Mouse (Mus musculus) neutrophil, adult 65 days (primary cell): Measurements from ENCODE around the gene Gm13285. TPM values are rescaled to one million over a fixed set of nuclear protein-coding genes. Genes with fewer than 3 reads are reported as not detected.

Experiments
- total RNA-seq: library from RNA; stranded (reverse); gene quantifications from 2 replicates; pipeline ENCODE4 v1.2.4, GENCODE M21; 2023

The Gm13285 gene
- total RNA-seq: 0.45 TPM in 1 of 2 replicates, not detected in the other

DNA sequence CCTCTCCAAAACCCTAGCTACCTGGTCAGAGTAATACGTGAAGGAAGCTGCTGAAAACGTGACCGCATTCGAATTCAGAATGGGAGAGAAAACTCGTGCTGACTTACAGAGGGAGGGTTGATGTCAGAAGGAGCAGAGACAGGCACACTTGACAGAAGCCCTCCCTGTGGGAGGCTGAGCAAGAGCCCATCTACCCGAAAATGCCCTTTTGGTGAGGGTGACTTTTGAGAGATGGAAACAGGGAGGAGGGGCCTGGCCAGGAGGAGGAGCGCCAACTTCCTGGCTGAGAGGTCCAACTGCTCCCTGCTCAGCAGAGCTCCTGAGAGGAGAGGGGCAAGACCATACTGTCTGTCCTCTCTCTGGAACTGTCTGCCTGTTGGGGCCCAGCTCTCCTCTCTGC, at the start of gene Gm13285:
Gene Gm13285, plus strand, starts transcription at position 301 of the 400 bp plus-strand sequence.

DNA sequence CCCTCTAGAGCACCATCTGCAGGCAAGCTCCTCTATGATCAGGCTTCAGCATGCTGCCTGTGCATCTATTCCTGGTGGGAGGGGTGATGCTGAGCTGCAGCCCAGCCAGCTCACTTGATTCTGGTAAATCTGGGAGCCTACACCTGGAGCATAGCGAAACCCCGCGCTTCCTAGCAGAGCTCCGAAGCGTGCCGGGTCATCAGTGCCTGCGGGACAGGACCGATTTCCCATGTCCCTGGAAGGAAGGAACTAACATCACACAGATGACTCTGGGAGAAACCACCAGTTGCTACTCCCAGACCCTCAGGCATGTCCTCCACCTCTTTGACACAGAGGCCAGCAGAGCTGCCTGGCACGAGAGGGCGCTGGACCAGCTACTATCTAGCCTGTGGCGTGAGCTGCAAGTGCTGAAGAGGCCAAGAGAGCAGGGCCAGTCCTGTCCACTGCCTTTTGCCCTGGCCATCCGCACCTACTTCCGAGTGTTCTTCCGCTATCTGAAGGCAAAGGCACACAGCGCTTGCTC, 44.6 kb upstream of the Gm13285 start, which contains the start of gene Gm13271:
Gene Gm13271, plus strand, starts transcription at position 51 of the 523 bp plus-strand sequence.

DNA sequence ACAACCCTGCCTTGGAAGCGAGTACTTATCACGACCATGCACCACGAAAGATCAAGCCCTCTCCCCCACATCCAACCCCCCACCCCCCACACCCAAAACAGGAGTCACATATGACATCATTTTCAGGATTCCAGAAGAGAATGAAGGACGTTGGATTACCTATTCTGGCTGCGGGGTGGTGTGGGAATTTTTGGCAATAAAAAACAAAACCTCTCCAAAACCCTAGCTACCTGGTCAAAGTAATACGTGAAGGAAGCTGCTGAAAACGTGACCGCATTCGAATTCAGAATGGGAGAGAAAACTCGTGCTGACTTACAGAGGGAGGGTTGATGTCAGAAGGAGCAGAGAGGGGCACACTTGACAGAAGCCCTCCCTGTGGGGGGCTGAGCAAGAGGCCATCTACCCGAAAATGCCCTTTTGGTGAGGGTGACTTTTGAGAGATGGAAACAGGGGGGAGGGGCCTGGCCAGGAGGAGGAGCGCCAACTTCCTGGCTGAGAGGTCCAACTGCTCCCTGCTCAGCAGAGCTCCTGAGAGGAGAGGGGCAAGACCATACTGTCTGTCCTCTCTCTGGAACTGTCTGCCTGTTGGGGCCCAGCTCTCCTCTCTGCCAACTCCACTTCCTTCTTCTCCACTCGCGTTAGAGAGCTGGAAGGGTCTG, 39.7 kb upstream of the Gm13285 start, which contains the start of gene Gm13283:
Gene Gm13283, plus strand, starts transcription at position 510 of the 659 bp plus-strand sequence.

DNA sequence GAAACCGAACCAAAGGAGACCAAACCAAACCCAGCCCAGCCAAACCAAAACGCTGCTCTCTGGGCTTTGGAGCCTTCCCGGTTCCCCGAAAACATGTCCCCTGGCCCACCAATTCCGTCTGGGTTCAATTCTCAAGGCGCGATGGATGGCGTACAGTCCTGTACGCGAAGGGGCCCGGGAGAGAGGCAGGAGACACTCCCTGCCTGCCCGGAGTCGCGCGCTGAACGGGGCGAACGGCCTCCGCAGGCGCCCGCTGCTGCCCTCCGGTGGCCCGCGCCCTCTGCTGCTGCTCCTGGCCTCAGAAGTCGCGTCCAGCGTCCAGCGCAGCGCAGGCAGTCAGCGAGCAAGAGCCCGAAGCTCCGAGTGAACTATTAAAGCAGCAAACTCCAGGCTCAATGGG, 25.9 kb upstream of the Gm13285 start, which contains the start of gene Gm13290:
Gene Gm13290, plus strand, starts transcription at position 301 of the 400 bp plus-strand sequence.

DNA sequence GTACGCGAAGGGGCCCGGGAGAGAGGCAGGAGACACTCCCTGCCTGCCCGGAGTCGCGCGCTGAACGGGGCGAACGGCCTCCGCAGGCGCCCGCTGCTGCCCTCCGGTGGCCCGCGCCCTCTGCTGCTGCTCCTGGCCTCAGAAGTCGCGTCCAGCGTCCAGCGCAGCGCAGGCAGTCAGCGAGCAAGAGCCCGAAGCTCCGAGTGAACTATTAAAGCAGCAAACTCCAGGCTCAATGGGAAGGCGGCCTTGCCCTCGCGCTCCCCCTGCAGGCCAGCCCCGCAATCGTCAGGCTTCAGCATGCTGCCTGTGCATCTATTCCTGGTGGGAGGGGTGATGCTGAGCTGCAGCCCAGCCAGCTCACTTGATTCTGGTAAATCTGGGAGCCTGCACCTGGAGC, 22.8 kb upstream of the Gm13285 start, which contains the start of gene Gm13289:
Gene Gm13289, plus strand, starts transcription at position 301 of the 400 bp plus-strand sequence.

GRCm38 (mm10) chr4:88779550-88779949, 19.9 kb upstream of the Gm13285 start, which contains the start of gene Gm13272:
Gene Gm13272, plus strand, starts transcription at chr4:88779850.

GRCm38 (mm10) chr4:88781831-88782230, 17.6 kb upstream of the Gm13285 start, which contains the start of gene Ifnz:
Gene Ifnz, plus strand, starts transcription at chr4:88782131.

GRCm38 (mm10) chr4:88785409-88785808, 14.1 kb upstream of the Gm13285 start, which contains the start of gene Gm13276:
Gene Gm13276, plus strand, starts transcription at chr4:88785709.

GRCm38 (mm10) chr4:88788402-88788801, 11.1 kb upstream of the Gm13285 start, which contains the start of gene Gm13277:
Gene Gm13277, plus strand, starts transcription at chr4:88788632.

GRCm38 (mm10) chr4:88791250-88791649, 8.2 kb upstream of the Gm13285 start, which contains the start of gene Gm13278:
Gene Gm13278, plus strand, starts transcription at chr4:88791550.

DNA sequence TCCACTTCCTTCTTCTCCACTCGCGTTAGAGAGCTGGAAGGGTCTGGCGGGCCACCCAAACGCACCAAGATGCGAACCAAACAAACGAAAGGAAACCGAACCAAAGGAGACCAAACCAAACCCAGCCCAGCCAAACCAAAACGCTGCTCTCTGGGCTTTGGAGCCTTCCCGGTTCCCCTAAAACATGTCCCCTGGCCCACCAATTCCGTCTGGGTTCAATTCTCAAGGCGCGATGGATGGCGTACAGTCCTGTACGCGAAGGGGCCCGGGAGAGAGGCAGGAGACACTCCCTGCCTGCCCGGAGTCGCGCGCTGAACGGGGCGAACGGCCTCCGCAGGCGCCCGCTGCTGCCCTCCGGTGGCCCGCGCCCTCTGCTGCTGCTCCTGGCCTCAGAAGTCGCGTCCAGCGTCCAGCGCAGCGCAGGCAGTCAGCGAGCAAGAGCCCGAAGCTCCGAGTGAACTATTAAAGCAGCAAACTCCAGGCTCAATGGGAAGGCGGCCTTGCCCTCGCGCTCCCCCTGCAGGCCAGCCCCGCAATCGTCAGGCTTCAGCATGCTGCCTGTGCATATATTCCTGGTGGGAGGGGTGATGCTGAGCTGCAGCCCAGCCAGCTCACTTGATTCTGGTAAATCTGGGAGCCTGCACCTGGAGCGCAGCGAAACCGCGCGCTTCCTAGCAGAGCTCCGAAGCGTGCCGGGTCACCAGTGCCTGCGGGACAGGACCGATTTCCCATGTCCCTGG, 5.4 kb upstream of the Gm13285 start, which contains the start of gene Gm13275:
Gene Gm13275, plus strand, starts transcription at position 552 of the 740 bp plus-strand sequence.

GRCm38 (mm10) chr4:88797097-88797496, 2.4 kb upstream of the Gm13285 start, which contains the start of gene Gm13279:
Gene Gm13279, plus strand, starts transcription at chr4:88797397.

GRCm38 (mm10) chr4:88802954-88803353, 3.5 kb downstream of the Gm13285 start, which contains the start of gene Gm13287:
Gene Gm13287, plus strand, starts transcription at chr4:88803254.

GRCm38 (mm10) chr4:88805231-88805630, 5.8 kb downstream of the Gm13285 start, which contains the start of gene Gm13288:
Gene Gm13288, plus strand, starts transcription at chr4:88805531.

GRCm38 (mm10) chr4:88815928-88816327, 16.5 kb downstream of the Gm13285 start, which contains the start of gene Ifna7:
Gene Ifna7, plus strand, starts transcription at chr4:88816228.

DNA sequence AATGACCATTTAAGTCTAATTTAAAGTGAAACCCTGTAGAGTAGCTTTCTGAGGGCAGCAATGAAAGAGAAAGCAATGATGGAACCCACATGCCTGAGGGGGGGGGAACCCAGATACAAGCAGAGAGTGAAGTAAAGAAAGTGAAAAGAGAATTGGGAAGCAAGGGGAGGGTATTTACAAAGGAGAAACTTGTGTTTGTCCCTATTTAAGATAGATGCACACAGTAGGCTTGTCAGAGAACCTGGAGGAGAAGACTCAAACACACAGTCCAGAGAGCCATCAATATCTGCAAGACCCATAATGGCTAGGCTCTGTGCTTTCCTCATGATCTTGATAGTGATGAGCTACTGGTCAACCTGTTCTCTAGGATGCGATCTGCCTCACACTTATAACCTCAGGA, 20.2 kb downstream of the Gm13285 start, which contains the start of gene Ifna11:
Gene Ifna11, plus strand, starts transcription at position 301 of the 400 bp plus-strand sequence.

DNA sequence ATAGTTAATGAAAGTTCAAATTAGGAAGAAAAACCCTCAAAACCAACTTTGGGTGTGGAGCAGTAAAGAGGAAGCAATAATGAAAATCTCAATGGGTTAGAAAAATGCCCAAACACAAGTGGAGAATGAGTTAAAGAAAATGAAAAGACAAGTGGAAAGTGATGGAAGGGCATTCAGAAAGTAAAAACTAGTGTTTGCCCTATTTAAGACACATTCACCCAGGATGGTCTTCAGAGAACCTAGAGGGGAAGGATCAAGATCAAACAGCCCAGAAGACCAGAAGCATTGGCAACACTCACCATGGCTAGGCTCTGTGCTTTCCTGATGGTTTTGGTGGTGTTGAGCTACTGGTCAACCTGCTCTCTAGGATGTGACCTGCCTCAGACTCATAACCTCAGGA, 27.7 kb downstream of the Gm13285 start, which contains the start of gene Ifna6:
Gene Ifna6, plus strand, starts transcription at position 301 of the 400 bp plus-strand sequence.

DNA sequence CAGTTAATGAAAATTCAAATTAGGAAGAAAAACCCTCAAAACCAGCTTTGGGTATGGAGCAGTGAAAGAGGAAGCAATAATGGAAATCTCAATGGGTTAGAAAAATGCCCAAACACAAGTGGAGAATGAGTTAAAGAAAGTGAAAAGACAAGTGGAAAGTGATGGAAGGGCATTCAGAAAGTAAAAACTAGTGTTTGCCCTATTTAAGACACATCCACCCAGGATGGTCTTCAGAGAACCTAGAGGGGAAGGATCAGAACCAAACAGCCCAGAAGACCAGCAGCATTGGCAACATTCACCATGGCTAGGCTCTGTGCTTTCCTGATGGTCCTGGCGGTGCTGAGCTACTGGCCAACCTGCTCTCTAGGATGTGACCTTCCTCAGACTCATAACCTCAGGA, 35.8 kb downstream of the Gm13285 start, which contains the start of gene Ifna5:
Gene Ifna5, plus strand, starts transcription at position 301 of the 400 bp plus-strand sequence.

DNA sequence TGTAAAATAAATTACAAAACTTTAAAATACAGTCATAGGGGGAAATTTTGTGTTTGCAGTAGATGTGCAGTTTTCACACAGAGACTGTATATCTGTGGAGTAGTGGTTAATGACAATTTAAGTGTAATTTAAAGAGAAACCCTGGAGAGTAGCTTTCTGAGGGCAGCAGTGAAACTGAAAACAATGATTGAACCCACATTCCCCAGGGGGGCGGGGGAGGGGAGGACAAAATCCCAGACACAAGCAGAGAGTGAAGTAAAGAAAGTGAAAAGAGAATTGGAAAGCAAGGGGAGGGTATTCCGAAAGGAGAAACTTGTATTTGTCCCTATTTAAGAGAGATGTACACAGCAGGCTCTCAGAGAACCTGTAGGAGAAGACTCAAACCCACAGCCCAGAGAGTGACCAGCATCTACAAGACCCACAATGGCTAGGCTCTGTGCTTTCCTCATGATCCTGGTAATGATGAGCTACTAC, 42.0 kb downstream of the Gm13285 start, which contains the start of gene Ifna4:
Gene Ifna4, plus strand, starts transcription at position 424 of the 474 bp plus-strand sequence.

DNA sequence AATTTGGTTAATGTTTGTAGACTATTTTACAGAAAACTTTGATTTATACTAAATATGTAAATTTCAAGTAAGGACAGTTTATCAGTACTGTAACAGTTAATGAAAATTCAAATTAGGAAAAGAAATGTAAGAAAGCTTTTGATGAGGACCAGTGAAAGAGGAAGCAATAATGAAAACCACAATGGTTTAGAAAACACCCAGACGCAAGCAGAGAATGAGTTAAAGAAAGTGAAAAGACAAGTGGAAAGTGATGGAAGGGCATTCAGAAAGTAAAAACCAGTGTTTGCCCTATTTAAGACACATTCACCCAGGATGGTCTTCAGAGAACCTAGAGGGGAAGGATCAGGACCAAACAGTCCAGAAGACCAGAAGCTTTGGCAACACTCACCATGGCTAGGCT, 50.2 kb downstream of the Gm13285 start, which contains the start of gene Ifna1:
Gene Ifna1, plus strand, starts transcription at position 390 of the 400 bp plus-strand sequence.

